Mouse (Mus musculus) T-helper 17 cell (primary cell): Measurements from ENCODE around the gene Plppr4.

Experiments
- in situ Hi-C, 2 experiments: fragments of 300-600 bp; cut with MboI, MseI; formaldehyde crosslinking; loops; 1 replicate in 1 of 2; 2 replicates in 1 of 2; pipeline ENCODE4 v1.15.1; 2025; ENCODE audit warnings: high pct_unique_total_duplicates in 2 of 2

The Plppr4 gene

DNA sequence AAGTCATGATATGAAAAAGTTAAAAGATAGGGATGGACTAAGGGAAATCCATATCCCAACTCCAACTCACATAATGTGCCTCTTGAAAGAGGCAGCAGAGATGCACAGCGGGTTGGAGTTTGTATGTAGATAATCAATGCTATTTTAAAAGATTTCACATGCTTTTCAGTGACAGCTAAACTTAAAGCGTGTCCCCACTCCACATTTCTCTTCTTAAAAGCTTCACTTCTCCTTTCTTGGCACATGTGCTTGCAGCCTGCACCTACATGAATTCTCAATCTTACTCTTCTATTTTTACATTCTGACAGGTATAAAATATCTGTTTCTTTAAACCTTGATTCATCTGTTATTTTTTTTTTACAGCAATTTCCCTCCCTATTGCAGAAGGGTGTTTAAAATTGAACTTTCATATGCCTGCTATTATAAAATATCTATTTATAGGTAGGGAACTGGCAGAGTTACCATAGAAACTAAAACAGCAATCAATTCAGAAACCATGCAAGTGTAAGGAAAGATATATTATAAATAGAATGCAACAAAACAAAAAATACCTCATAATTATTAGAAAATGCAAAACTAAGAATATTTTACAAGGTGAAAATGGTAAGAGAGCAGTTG lies 66.3 kb downstream of the Plppr4 start:
- in situ Hi-C loops = no loop called here
